Mouse (Mus musculus) embryonic facial prominence, embryonic 15.5 days (tissue): ENCODE results near the gene Tktl1. TPM values are rescaled to one million over a fixed set of nuclear protein-coding genes. Genes with fewer than 3 reads are reported as not detected.

Source experiments
- polyA plus RNA-seq: library from polyadenylated mRNA; unstranded; fragments of >200 nt; fragmentation: Nextera tagmentation; extraction: Ambion mirVana; gene quantifications from 2 replicates; pipeline ENCODE4 v1.2.1, GENCODE M21; 2015

The Tktl1 gene
- polyA plus RNA-seq, 1 experiment from 2014 or later: not detected

Other genes with a start within 250 kb of the Tktl1 start
- gene Renbp, start 246.4 kb upstream of the Tktl1 start, polyA plus RNA-seq: 33.1 and 42.3 TPM in 2 replicates
- gene Hcfc1, start 210.9 kb upstream of the Tktl1 start, polyA plus RNA-seq: 43.0 and 49.5 TPM in 2 replicates
- 63.9 and 73.2 TPM in 2 replicates for gene Irak1, start 153.3 kb upstream of the Tktl1 start, polyA plus RNA-seq
- not detected in 2 replicates for gene Opn1mw, start 49.8 kb upstream of the Tktl1 start, polyA plus RNA-seq
- gene Mecp2, start 41.9 kb upstream of the Tktl1 start, polyA plus RNA-seq: 11.9 and 12.1 TPM in 2 replicates
- gene Tex28, start 9.4 kb upstream of the Tktl1 start, polyA plus RNA-seq: not detected in 2 replicates
- gene Flna, start 72.6 kb downstream of the Tktl1 start, polyA plus RNA-seq: 226 and 234 TPM in 2 replicates
- gene Emd, start 77.4 kb downstream of the Tktl1 start, polyA plus RNA-seq: 26.5 and 28.8 TPM in 2 replicates
- gene Rpl10, start 93.6 kb downstream of the Tktl1 start, polyA plus RNA-seq: 678 and 798 TPM in 2 replicates
- gene Taz, start 104.7 kb downstream of the Tktl1 start, polyA plus RNA-seq: 98.0 and 103 TPM in 2 replicates
- gene Dnase1l1, start 105.1 kb downstream of the Tktl1 start, polyA plus RNA-seq: 16.8 and 20.1 TPM in 2 replicates
- gene Atp6ap1, start 119.8 kb downstream of the Tktl1 start, polyA plus RNA-seq: 158 and 160 TPM in 2 replicates
- 223 and 260 TPM in 2 replicates for gene Gdi1, start 127.7 kb downstream of the Tktl1 start, polyA plus RNA-seq
- 66.6 and 68.3 TPM in 2 replicates for gene Fam50a, start 135.8 kb downstream of the Tktl1 start, polyA plus RNA-seq
- 20.2 and 21.5 TPM in 2 replicates for gene Plxna3, start 151.8 kb downstream of the Tktl1 start, polyA plus RNA-seq
- gene Lage3, start 176.4 kb downstream of the Tktl1 start, polyA plus RNA-seq: 96.2 and 101 TPM in 2 replicates
- gene Ubl4a, start 196.0 kb downstream of the Tktl1 start, polyA plus RNA-seq: 76.4 and 78.5 TPM in 2 replicates
- gene Slc10a3, start 196.1 kb downstream of the Tktl1 start, polyA plus RNA-seq: 20.9 and 23.4 TPM in 2 replicates
- gene Fam3a, start 216.0 kb downstream of the Tktl1 start, polyA plus RNA-seq: 47.4 and 48.2 TPM in 2 replicates
- 20.3 and 21.4 TPM in 2 replicates for gene Ikbkg, start 216.0 kb downstream of the Tktl1 start, polyA plus RNA-seq